Mouse (Mus musculus): Measurements from ENCODE around the gene Hk3. TPM values are rescaled to one million over a fixed set of nuclear protein-coding genes. Genes with fewer than 3 reads are reported as not detected.

Gene Hk3
- polyA plus RNA-seq, 1 experiment from 2014 or later = 1.1 TPM

DNA sequence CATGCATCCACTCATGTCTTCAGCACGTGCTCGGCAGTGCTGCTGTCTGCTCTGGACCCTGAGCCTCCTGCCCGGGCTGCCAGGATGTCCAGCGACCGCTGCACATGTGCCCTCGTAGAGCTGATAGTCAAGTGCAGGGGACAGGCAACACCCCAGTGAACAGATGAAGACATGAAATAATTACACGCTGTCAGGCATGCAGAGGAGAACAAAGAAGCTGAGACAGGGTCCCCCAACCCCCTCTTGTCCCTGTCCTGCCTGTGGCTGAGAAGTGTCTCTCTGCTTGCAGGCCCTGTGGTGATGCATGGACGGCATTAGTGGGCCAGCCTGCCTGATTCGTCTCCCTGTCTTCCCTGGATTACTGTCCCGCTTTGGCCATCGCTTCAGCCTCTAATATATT is 53.7 kb downstream of the Hk3 start:
- Histone ChIP-seq H3K4me3 (no peak overlapping the region), H3K4me1 (peaks cover 59% of the 10 kb centered on the region), H3K9me3 (replicated peaks) (no peaks in the 10 kb centered on the region), H3K36me3 (no peaks in the 10 kb centered on the region), H3K27me3 (ENCODE audit: low read depth, poor library complexity, severe bottlenecking) (peaks cover 100% of the 10 kb centered on the region), H3K27ac (replicated peaks) (peak overlapping the region; percentile 7; the same call in 1 of the 2 replicates)
- 59% methylated on average over 11 of the region's 11 CpGs for WGBS
- DNase-seq (ENCODE audit: low spot score) = no peak

DNA sequence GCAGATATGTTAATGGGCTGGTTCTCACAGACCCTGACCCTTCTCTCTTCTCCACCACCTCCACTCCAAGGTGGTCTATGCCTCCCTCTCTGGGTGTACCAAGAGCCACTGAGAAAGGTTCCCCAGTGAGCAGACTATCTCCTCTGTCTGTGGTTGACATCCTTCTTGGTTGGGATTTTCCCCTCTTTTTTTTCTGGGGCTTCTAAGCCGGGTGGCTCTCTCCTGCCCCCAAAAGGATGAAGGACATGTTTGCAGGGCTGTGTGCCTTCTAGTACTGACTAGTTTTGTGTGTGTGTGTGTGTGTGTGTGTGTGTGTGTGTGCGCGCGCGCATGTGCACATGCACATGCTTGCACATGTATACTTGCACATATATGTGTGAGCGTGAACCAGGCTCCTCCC is 55.9 kb downstream of the Hk3 start:
- Histone ChIP-seq H3K9me3 (replicated peaks) (no peaks in the 10 kb centered on the region), H3K4me3 (no peak overlapping the region), H3K4me1 (peaks cover 60% of the 10 kb centered on the region), H3K36me3 (no peaks in the 10 kb centered on the region), H3K27me3 (ENCODE audit: low read depth, poor library complexity, severe bottlenecking) (peaks cover 100% of the 10 kb centered on the region), H3K27ac (replicated peaks) (no peak overlapping the region)
- WGBS = 87% methylated on average over 6 of the region's 6 CpGs
- no peak for DNase-seq (ENCODE audit: low spot score)

DNA sequence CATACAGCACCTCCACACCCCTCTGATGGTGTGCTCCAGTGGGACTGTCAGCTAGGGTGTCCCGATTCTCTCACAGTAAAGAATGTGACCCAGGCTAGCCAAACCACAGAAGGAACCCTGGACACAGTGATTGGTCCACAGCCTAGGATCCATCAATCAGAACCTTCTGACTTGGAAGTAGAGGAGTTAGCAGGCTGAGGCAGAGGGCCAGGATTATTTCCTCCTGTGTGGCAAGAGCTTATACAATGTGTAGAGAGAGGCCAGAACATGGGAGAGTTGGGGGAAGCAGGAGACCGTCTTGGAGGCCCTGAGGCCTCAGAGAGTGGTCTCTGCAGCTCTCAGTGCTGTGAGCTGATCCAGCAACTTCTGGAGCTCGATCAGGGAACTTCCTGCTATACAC is 60.7 kb downstream of the Hk3 start:
- H3K27me3 ChIP-seq (ENCODE audit: low read depth, poor library complexity, severe bottlenecking) = peaks cover 100% of the 10 kb centered on the region
- 76% methylated on average over 3 of the region's 3 CpGs for WGBS
- no peaks in the 10 kb centered on the region for H3K9me3 ChIP-seq (replicated peaks)
- no peak overlapping the region for H3K4me3 ChIP-seq
- no peak for DNase-seq (ENCODE audit: low spot score)
- no peak overlapping the region for H3K27ac ChIP-seq (replicated peaks)
- H3K4me1 ChIP-seq = peaks cover 64% of the 10 kb centered on the region
- no peaks in the 10 kb centered on the region for H3K36me3 ChIP-seq

DNA sequence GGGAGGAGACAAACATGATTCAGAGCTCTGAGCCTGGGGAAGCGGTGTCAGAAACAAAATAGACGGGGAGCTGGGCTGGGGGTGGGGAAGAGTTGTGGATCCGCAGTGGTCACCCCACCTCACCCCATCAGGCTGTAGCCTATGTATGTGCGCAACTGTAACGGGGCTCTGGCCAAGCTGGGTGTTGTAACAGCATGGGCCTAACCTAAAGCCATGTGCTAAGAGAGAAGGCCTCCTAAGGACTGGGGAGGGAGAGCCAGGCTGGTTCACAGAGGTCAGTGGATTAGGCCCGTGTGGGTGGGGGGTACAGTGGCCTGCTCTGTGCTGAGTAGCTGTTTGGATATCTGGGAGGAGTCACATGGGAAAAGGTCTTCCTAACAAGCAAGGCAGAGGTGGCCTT is 61.3 kb downstream of the Hk3 start:
- Histone ChIP-seq H3K36me3 (no peaks in the 10 kb centered on the region), H3K9me3 (replicated peaks) (no peaks in the 10 kb centered on the region), H3K27ac (replicated peaks) (peak overlapping the region; percentile 38; the same call in 1 of the 2 replicates), H3K4me1 (peaks cover 71% of the 10 kb centered on the region), H3K27me3 (ENCODE audit: low read depth, poor library complexity, severe bottlenecking) (peaks cover 100% of the 10 kb centered on the region), H3K4me3 (no peak overlapping the region)
- no peak for DNase-seq (ENCODE audit: low spot score)
- 47% methylated on average over 6 of the region's 6 CpGs for WGBS

DNA sequence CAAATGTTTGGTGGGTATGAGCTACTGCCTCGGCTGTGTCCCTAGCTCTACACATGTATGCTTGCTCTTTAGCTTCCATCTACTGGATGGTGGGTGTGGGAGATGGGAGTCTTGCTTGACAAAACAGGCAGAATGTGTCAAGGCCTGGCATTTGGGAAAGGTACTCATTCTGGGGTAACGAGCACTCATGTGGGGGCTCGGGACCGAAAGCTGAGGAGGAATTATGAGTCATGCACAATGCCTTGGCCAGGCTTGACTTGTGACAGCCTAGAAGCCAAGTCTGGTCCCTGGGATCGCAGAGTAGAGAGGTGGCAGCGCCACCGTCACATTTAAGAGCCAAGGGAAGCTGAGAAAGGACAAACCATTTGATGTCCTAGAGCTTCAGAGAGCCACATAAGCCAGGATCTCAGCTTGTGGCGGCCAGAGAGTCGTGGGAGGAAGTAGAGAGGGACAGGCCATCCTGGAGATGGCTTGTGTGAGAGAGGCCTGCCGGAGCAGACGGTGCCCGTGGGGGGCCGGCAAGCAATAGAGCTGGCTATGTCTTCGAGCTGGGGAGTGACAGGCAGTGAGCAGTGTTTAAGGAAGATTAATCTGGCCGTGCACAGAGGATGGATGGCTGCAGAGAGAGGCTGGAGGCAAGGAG is 62.0 kb downstream of the Hk3 start:
- no peak for DNase-seq (ENCODE audit: low spot score)
- H3K27me3 ChIP-seq (ENCODE audit: low read depth, poor library complexity, severe bottlenecking) = peaks cover 100% of the 10 kb centered on the region
- H3K4me1 ChIP-seq = peaks cover 71% of the 10 kb centered on the region
- H3K4me3 ChIP-seq = no peak overlapping the region
- no peaks in the 10 kb centered on the region for H3K36me3 ChIP-seq
- H3K27ac ChIP-seq (replicated peaks) = 0 out of 2 replicates have a peak overlapping the region, but pooled peaks have one; percentile 38
- H3K9me3 ChIP-seq (replicated peaks) = no peaks in the 10 kb centered on the region
- WGBS = 52% methylated on average over 15 of the region's 15 CpGs

DNA sequence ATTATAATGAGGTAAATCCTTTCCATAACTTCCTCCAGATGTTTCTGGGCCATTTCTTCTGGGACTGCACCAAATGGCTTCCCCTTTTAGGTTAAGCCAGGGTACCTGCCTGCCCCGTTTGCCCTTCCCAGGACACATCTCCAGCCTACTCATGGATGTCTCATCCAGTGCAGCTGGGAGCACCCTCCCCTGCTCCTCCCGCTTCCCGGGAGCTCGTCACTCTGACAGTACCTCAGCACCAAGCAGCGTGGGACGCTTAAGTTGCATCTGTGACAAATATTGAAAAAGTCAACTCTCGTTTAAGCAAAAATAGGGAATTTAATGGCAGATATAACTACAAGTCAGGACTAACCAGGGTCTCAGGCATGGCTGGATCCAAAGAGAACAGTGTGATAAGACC is 63.9 kb downstream of the Hk3 start:
- H3K27me3 ChIP-seq (ENCODE audit: low read depth, poor library complexity, severe bottlenecking) = peaks cover 100% of the 10 kb centered on the region
- H3K27ac ChIP-seq (replicated peaks) = no peak overlapping the region
- no peak for DNase-seq (ENCODE audit: low spot score)
- H3K4me1 ChIP-seq = peaks cover 63% of the 10 kb centered on the region
- H3K36me3 ChIP-seq = no peaks in the 10 kb centered on the region
- WGBS = 69% methylated on average over 7 of the region's 7 CpGs
- no peaks in the 10 kb centered on the region for H3K9me3 ChIP-seq (replicated peaks)
- no peak overlapping the region for H3K4me3 ChIP-seq

Other genes starting within 250 kb of the Hk3 start
- gene Eif4e1b, start 237.4 kb downstream of the Hk3 start, polyA plus RNA-seq (2016; fragmentation: Nextera tagmentation; extraction: Ambion mirVana) = not detected in 2 replicates
- 12.9 and 20.6 TPM in 2 replicates for gene Tspan17, start 232.0 kb downstream of the Hk3 start, polyA plus RNA-seq (2016; fragmentation: Nextera tagmentation; extraction: Ambion mirVana)
- gene Unc5a, start 72.0 kb downstream of the Hk3 start, polyA plus RNA-seq (2016; fragmentation: Nextera tagmentation; extraction: Ambion mirVana) = 2.8 TPM in 2 replicates
- gene Uimc1, start 78.9 kb upstream of the Hk3 start, polyA plus RNA-seq (2016; fragmentation: Nextera tagmentation; extraction: Ambion mirVana) = 23.2 and 24.1 TPM in 2 replicates
- 21.8 and 22.9 TPM in 2 replicates for gene Zfp346, start 83.9 kb upstream of the Hk3 start, polyA plus RNA-seq (2016; fragmentation: Nextera tagmentation; extraction: Ambion mirVana)
- gene Gm17617, start 112.2 kb upstream of the Hk3 start, polyA plus RNA-seq (2016; fragmentation: Nextera tagmentation; extraction: Ambion mirVana) = not detected in 2 replicates
- gene Fgfr4, start 131.3 kb upstream of the Hk3 start, polyA plus RNA-seq (2016; fragmentation: Nextera tagmentation; extraction: Ambion mirVana) = 0.25 and 0.35 TPM in 2 replicates
- gene Nsd1, start 188.4 kb upstream of the Hk3 start, polyA plus RNA-seq (2016; fragmentation: Nextera tagmentation; extraction: Ambion mirVana) = 70.7 and 72.9 TPM in 2 replicates